Mouse (Mus musculus) embryonic facial prominence, embryonic 15.5 days (tissue): ENCODE measurements around the gene Minos1. TPM values are rescaled to one million over a fixed set of nuclear protein-coding genes. Genes with fewer than 3 reads are reported as not detected.
A peak's percentile ranks its signal among the peaks of the same experiment; 100 is the strongest.

Experiments used
- ATAC-seq: fragments of 200-750 bp; cut with Nextera tagmentation; 2 replicates; pipeline ENCODE4 v1.8.0; 2017; ENCODE audit warnings: low read depth, moderate TSS enrichment; ENCODE audit not compliant: insufficient number of reproducible peaks, low FRiP score, low TSS enrichment
- H3K27ac ChIP-seq: fragments of 300-500 bp; sonication (generic); replicated peaks from 2 replicates; pipeline ENCODE4 v1.5.1; 2015; ENCODE audit warnings: mild to moderate bottlenecking, inconsistent platforms
- H3K27me3 ChIP-seq: fragments of 300-500 bp; sonication (generic); 2 replicates; pipeline ENCODE4 v1.6.1; 2015; ENCODE audit warnings: inconsistent platforms
- H3K36me3 ChIP-seq: fragments of 300-500 bp; sonication (generic); 2 replicates; pipeline ENCODE4 v1.6.1; 2015; ENCODE audit warnings: mild to moderate bottlenecking, inconsistent platforms
- H3K4me1 ChIP-seq: fragments of 300-500 bp; sonication (generic); 2 replicates; pipeline ENCODE4 v1.6.1; 2015; ENCODE audit warnings: inconsistent platforms
- H3K4me2 ChIP-seq: fragments of 300-500 bp; sonication (generic); replicated peaks from 2 replicates; pipeline ENCODE4 v1.6.1; 2015; ENCODE audit warnings: mild to moderate bottlenecking, inconsistent platforms
- H3K4me3 ChIP-seq: fragments of 300-500 bp; sonication (generic); replicated peaks from 2 replicates; pipeline ENCODE4 v1.5.1; 2015; ENCODE audit warnings: mild to moderate bottlenecking, inconsistent platforms
- H3K9ac ChIP-seq: fragments of 300-500 bp; sonication (generic); 2 replicates; pipeline ENCODE4 v1.6.1; 2015; ENCODE audit warnings: inconsistent platforms
- H3K9me3 ChIP-seq: fragments of 300-500 bp; sonication (generic); replicated peaks from 2 replicates; pipeline ENCODE4 v1.6.1; 2016; ENCODE audit warnings: inconsistent platforms
- WGBS: fragments of 180-500 bp; shearing (Covaris S2); methylation state at CpG from one replicate; pipeline ENCODE4 v1.1.7; 2015; 5-methylcytosine and 5-hydroxymethylcytosine counted together
- polyA plus RNA-seq: library from polyadenylated mRNA; unstranded; fragments of >200 nt; fragmentation: Nextera tagmentation; extraction: Ambion mirVana; gene quantifications from 2 replicates; pipeline ENCODE4 v1.2.1, GENCODE M21; 2015

The Minos1 gene
- 462 and 488 TPM in 2 replicates for polyA plus RNA-seq

DNA sequence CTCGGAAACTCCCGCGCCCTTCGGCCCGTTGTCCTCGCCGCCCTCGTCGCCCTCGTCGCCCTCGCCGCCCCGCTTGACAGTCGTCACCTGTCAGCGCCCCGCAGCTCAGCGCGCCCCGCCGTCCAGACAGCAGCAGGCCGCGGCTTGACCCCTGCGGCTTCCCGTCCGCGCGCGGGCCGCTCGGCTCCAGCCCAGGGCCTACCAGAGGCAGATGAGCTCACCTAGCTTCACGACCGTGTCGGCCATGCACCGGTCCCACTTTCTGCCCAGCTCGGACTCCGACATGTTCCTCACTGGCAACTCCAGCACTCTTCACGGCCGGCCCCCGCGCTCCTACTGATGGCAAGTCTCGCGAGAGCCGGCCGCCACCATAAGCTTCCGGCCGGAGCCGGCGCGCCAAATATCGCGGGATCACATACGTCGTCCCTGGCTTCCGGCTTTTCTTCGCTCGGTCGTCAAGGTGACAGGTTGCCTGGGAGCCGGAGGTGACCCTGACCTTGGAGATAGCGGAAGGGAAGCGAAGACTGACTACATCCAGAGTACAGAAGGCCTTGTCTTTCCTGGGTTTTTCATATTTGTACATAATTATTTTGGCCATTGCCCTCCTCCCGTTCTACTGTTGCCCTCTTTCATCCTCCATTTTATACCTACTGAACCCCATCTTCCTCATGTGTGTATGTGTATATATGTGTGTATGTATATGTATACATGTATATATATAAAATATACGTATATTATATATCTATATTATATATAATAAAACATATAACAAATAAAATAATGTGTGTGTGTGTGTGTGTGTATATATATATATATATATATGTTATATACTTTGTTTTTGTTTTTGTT is at the start of gene Minos1:
TSS of gene Minos1 (minus strand) at position 413 of the 849 bp plus-strand sequence.
- ATAC-seq: peak; percentile 98
- Histone ChIP-seq H3K9me3 (0 out of 2 replicates have a peak, but pooled peaks cover 3% of the 10 kb centered on the region), H3K27me3 (no peaks in the 10 kb centered on the region), H3K4me2 (peak within 1 kb of the TSS; percentile 79), H3K9ac (peak within 1 kb of the TSS; percentile 91), H3K4me3 (peak within 1 kb of the TSS; percentile 100), H3K27ac (peak within 1 kb of the TSS; percentile 94), H3K4me1 (peaks cover 22% of the 10 kb centered on the region), H3K36me3 (0 out of 2 replicates have a peak, but pooled peaks cover 4% of the 10 kb centered on the region)
- WGBS: under 1% methylated on average over 61 of the region's 63 CpGs

DNA sequence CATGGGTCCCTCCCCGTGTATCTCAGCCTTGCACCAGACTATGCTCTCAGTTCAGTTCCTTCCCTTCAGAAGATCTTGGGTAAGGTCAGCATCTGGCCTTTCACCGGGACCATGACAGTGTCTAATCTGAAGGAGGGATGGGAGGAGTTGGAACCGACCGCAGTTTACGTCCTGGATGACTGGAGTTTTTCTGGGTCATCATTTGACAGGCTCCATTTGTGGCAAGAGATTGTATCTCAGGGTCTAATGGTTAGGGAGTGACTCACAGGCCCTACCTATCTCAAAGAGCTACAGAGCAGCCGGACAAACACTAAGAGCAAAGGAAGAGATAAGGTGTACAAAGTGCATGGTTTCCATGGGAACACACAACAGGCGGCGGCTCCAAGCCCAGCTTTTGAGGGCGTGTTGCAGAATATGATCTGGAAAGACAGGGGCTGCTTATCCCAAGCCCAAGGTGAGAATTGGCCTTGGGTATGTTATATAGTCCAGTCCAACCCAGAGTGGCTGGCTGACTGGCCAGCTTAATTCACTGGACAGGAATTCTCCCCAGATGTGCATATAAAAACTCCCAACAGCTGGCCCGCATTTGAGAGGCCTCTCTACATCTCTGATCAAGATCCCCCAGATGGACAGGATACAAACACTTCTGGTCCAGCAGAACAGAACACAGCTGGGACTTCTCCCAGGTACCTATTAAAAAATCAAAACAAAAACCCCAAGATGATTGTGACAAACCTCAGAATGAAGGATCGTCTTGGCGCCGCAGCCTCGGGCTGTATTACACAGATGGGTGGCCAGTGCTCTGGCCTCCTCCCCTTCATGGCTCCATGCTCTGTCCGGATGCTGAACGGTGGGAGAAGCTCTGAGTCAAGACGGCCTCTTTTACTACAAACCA is 49.1 kb upstream of the Minos1 start:
- 64% methylated on average over 17 of the region's 17 CpGs for WGBS
- peak; percentile 17; the same call in 1 of the 2 replicates for ATAC-seq
- Histone ChIP-seq H3K4me3 (no peak overlapping the region), H3K4me2 (no peak overlapping the region), H3K27me3 (no peaks in the 10 kb centered on the region), H3K36me3 (no peaks in the 10 kb centered on the region), H3K27ac (no peak overlapping the region), H3K9ac (no peak overlapping the region), H3K4me1 (peaks cover 13% of the 10 kb centered on the region), H3K9me3 (no peaks in the 10 kb centered on the region)

DNA sequence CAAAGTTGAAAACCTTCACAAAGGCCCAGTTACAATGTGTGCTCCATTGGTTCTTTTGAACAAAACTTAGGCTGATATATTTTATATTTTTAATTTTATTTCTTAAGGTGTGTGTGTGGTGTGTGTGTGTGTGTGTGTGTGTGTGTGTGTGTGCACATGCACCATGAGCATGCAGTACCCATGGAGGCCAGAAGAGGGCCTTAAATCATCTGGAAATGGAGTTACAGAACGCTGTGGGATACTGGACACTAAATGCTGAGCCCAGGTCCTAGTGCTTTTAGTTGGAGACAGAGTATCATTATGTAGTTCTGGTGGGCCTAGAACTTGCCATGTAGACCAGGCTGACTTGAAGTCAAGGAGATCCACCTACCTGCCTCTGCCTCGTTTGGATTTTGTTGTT is 48.3 kb upstream of the Minos1 start:
- peaks cover 19% of the 10 kb centered on the region for H3K4me1 ChIP-seq
- H3K4me2 ChIP-seq: no peak overlapping the region
- no peak overlapping the region for H3K4me3 ChIP-seq
- no peaks in the 10 kb centered on the region for H3K36me3 ChIP-seq
- no peaks in the 10 kb centered on the region for H3K27me3 ChIP-seq
- WGBS: 79% methylated on average over 2 of the region's 2 CpGs
- ATAC-seq: no peak
- H3K27ac ChIP-seq: no peak overlapping the region
- no peaks in the 10 kb centered on the region for H3K9me3 ChIP-seq
- no peak overlapping the region for H3K9ac ChIP-seq

DNA sequence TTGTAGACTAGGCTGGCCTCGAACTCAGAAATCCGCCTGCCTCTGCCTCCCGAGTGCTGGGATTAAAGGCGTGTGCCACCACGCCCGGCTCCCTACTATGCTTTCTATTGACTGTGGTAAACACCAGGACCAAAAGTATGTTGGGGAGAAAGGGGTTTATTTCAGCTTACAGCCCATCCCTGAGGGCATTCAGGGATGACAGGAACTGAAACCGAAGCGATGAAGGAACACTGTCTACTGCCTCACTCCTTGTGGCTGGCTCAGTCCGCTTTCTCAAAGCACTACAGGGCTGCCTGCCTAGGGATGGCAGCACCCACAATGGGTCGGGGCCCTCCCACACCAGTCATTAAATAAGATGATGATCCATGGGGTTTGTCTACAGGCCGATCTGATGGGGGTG is 47.5 kb upstream of the Minos1 start:
- Histone ChIP-seq H3K36me3 (no peaks in the 10 kb centered on the region), H3K9me3 (no peaks in the 10 kb centered on the region), H3K4me3 (no peak overlapping the region), H3K4me2 (no peak overlapping the region), H3K27ac (no peak overlapping the region), H3K27me3 (no peaks in the 10 kb centered on the region), H3K9ac (no peak overlapping the region), H3K4me1 (peaks cover 24% of the 10 kb centered on the region)
- no peak for ATAC-seq
- 95% methylated on average over 11 of the region's 11 CpGs for WGBS

DNA sequence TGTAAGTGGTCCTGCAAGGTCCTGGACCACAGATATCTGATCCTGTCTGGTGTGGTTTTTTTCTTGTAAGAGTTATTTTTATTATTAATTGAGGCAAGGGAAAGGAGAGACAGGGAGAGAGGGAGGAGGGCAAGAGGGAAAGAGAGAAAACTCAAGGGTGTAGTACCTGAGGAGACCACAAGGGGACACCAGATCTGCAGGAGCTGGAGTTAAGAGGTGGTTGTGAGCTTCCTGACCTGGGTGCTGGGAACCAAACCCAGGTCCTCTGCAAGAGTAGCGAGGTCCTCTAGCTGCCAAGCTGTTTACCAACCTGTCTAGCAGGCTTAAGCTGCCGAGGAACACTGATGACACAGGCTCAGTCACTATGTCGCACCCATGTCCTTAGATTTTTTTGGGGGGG is 47.0 kb upstream of the Minos1 start:
- no peak overlapping the region for H3K4me2 ChIP-seq
- 95% methylated on average over 3 of the region's 3 CpGs for WGBS

DNA sequence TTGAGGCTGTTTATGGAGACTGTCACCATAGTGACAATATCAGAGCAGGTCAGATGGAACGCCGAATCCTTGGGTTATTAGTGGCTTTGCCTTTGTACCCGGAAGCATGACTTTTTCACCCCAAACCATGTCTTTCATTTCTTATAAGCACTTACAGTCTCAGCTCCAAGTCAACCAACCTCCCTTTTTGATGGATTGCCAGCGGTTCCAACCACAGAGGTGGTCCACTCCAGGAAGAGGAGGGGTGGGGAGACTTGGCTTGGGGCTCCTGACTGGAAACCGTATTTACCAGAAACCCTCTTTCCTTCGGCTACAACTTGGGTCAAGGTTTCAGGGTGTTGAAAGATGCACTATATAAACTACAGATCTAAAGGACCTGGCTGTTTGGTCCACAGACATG is 45.1 kb upstream of the Minos1 start:
- Histone ChIP-seq H3K27me3 (no peaks in the 10 kb centered on the region), H3K9ac (no peak overlapping the region), H3K4me1 (peaks cover 24% of the 10 kb centered on the region), H3K4me3 (no peak overlapping the region), H3K9me3 (no peaks in the 10 kb centered on the region), H3K27ac (peak overlapping the region; percentile 52), H3K36me3 (no peaks in the 10 kb centered on the region), H3K4me2 (0 out of 2 replicates have a peak overlapping the region, but pooled peaks have one; percentile 13)
- WGBS: 35% methylated on average over 6 of the region's 6 CpGs
- ATAC-seq: no peak

More for the DNA sequence above, 47.0 kb upstream of the Minos1 start:
- ATAC-seq: no peak
- no peak overlapping the region for H3K27ac ChIP-seq
- H3K9me3 ChIP-seq: no peaks in the 10 kb centered on the region
- peaks cover 24% of the 10 kb centered on the region for H3K4me1 ChIP-seq
- no peak overlapping the region for H3K9ac ChIP-seq
- no peaks in the 10 kb centered on the region for H3K27me3 ChIP-seq
- H3K4me3 ChIP-seq: no peak overlapping the region
- H3K36me3 ChIP-seq: no peaks in the 10 kb centered on the region

DNA sequence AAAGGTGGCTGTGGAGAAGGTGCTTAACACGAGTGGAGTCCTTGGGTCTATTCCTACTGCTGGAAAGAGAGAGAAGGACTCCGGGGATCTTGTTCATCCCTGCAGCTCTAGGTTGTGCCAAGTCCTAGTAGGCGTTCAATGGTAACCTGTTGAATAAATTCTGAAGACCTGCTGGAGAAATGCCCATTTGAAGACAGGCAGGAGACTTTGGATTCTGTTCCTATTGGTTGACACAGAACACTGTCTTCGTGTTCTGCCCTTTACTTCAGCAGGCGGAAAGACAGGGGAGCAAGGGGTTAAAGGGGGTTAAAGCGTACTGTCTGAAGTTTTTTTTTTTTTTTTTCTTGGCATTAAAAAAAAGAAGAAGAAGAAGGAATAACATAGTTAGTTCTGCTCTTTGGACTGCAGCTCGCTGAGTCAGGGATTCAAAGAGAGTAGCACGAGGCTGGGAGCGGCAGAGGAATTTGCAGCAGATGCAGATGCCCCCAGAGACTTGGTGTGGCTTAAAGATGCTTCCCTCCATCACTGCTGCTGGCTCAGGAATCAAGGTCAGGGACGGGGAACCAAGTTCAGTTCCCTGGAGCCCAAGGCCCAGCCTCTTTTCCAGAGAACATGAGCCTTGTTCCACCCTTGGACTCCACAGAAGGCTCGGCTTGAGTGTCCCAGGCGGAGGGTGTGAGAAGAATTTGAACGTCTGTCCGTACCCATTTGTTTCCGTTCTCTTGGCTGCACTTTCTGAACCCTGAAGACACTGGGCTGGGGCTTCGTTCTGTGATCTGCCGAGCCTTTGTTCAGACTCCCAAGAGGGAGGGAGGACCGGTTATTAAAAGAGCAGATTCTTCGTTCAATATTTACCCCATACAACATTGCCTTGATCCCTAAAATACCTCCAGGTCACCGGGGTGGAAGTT is 44.4 kb upstream of the Minos1 start:
- no peak overlapping the region for H3K9ac ChIP-seq
- H3K9me3 ChIP-seq: no peaks in the 10 kb centered on the region
- H3K4me2 ChIP-seq: peak overlapping the region; percentile 13; the same call in 1 of the 2 replicates
- H3K4me1 ChIP-seq: peaks cover 24% of the 10 kb centered on the region
- peak overlapping the region; percentile 52 for H3K27ac ChIP-seq
- H3K4me3 ChIP-seq: no peak overlapping the region
- H3K27me3 ChIP-seq: no peaks in the 10 kb centered on the region
- H3K36me3 ChIP-seq: no peaks in the 10 kb centered on the region
- WGBS: 26% methylated on average over 20 of the region's 20 CpGs
- ATAC-seq: peak; percentile 48; the same call in 1 of the 2 replicates

DNA sequence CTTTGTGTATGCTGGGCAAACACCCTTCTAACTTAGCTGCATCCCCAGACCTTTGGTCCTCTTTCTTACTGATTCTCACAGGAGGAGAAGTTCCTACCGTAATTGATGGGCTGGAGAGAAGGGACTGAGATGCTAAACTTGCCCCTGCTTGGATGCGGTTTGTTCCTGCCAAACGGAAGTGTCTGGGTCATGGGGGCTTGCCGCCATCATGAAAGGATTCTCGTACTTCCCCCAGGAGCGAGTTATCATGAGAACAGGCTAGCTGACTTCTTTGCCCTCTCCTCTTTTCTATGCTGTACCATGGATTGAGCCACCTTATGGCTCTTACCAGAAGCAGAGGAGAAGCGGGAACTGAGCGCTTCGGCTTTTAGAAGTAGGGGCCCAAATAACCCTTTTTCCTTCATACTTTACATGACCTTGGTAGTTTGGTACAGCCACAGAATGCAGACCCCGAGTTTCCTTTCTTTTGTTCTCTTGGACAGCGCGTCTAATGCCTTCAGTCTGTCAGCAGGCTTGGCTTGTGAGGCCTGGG is 38.9 kb upstream of the Minos1 start:
- Histone ChIP-seq H3K36me3 (no peaks in the 10 kb centered on the region), H3K9ac (no peak overlapping the region), H3K4me2 (no peak overlapping the region), H3K4me3 (no peak overlapping the region), H3K27me3 (no peaks in the 10 kb centered on the region), H3K27ac (no peak overlapping the region), H3K4me1 (peaks cover 18% of the 10 kb centered on the region; the same call in 1 of the 2 replicates), H3K9me3 (no peaks in the 10 kb centered on the region)
- no peak for ATAC-seq
- WGBS: 62% methylated on average over 12 of the region's 12 CpGs

DNA sequence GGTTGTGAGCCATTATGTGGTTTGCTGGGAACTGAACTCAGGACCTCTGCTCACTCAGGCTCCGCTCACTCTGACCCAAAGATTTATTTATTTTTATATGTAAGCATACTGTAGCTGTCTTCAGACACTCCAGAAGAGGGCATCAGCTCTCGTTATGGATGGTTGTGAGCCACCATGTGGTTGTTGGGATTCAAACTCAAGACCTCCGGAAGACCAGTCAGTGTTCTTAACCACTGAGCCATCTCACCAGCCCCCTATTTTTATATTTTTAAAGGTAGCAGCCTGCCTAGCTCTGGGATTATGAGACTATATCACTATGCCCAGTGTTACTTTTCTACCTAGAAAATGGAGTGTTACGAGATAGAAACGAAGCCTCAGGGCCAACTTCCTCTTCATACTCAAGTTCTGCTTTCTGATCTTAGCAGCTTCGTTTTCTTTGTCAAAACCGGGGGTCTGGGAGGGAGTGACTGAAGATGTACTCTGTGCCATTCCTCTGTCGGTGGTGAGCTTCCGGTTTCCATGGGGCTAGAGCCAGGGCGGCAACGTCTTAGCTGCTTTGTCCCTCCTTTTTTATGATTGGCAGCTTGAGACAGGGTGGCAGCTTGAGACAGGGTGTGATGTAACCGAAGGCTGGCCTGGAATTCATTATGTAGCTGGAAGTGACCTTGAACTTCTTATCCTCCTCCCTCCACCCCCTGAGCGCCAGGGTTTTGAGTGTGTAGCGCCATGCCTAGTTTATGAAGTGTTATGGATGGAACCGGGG is 38.3 kb upstream of the Minos1 start:
- no peak overlapping the region for H3K9ac ChIP-seq
- no peaks in the 10 kb centered on the region for H3K9me3 ChIP-seq
- H3K27ac ChIP-seq: no peak overlapping the region
- 56% methylated on average over 15 of the region's 15 CpGs for whole genome bisulfite sequencing
- no peak for ATAC-seq
- H3K36me3 ChIP-seq: no peaks in the 10 kb centered on the region
- H3K4me3 ChIP-seq: no peak overlapping the region
- H3K4me2 ChIP-seq: no peak overlapping the region
- no peaks in the 10 kb centered on the region for H3K27me3 ChIP-seq
- H3K4me1 ChIP-seq: peaks cover 14% of the 10 kb centered on the region; the same call in 1 of the 2 replicates

DNA sequence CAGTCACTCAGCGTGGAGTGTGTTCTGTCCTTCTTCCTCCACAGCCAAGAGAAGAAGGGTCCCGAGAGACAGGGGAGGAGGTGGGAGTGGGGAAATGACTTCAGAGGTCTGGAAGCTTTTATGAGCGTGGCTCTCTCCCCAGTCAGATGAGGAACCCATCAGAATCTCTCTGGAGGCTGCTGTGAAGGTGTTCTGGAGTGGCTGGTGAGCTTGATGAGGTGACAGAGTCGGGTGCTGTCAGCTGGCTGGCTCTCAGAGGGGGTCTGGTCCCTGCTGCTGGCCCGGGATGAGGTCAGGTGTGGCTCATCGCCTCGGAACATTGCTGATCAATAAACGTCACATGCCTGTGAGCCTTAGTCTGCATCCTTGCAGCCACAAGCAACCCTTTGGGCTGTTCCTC is 36.2 kb upstream of the Minos1 start:
- ATAC-seq: no peak
- WGBS: 60% methylated on average over 8 of the region's 8 CpGs
- peaks cover 8% of the 10 kb centered on the region; the same call in 1 of the 2 replicates for H3K4me1 ChIP-seq

More for the DNA sequence above, 36.2 kb upstream of the Minos1 start:
- Histone ChIP-seq H3K9me3 (no peaks in the 10 kb centered on the region), H3K9ac (no peak overlapping the region), H3K4me2 (no peak overlapping the region), H3K27me3 (no peaks in the 10 kb centered on the region), H3K4me3 (no peak overlapping the region), H3K27ac (no peak overlapping the region), H3K36me3 (no peaks in the 10 kb centered on the region)
